Mouse (Mus musculus) bone marrow macrophage, adult 2 months (primary cell): ENCODE measurements at regions not wholly inside any gene's neighbourhood (a gene's known extent, or its start where the extent isn't known, plus 50 kb on each side); places are given as distances from the start of the nearest gene placed in this dataset.

Experiments used
- CTCF ChIP-seq: IDR thresholded peaks from 2 replicates; pipeline ENCODE4 v1.5.1; 2012; ENCODE audit warnings: low read depth, mild to moderate bottlenecking, low read length, moderate library complexity
- POLR2A ChIP-seq: IDR thresholded peaks from 2 replicates; pipeline ENCODE4 v1.6.1; 2012; ENCODE audit warnings: mild to moderate bottlenecking, low read depth, low read length, borderline replicate concordance

- TF ChIP-seq POLR2A (no peak), CTCF (no peak)
These were observed 102.5 kb upstream of the Fam78b start for GRCm38 (mm10) chr1:166898741-166899140.
